Mouse (Mus musculus) adrenal gland, adult 8-10 months (tissue): ENCODE measurements around the gene Gm14597. TPM values are rescaled to one million over a fixed set of nuclear protein-coding genes. Genes with fewer than 3 reads are reported as not detected.
"Not testable (repeated sequence)": the region's sequence is repeated elsewhere in the genome, so short reads cannot be mapped to it uniquely, and the experiment has no call there.

Experiments
- DNase-seq: peaks from one replicate; pipeline ENCODE4 v3.0.0; 2022
- total RNA-seq, 4 experiments: library from RNA; stranded (reverse); gene quantifications; 2 replicates each; pipeline ENCODE4 v1.2.4; 2022

Gene Gm14597
- 1 to 10 TPM in 1 of 4 experiments, not detected in 3; 1.3 TPM for total RNA-seq

GRCm38 (mm10) chrX:53608879-53609278 lies at the start of gene Gm14597:
Gm14597 (minus strand) TSS chrX:53608979.
- DNase-seq: not testable (repeated sequence)

GRCm38 (mm10) chrX:53652917-53653316 lies 44.1 kb upstream of the Gm14597 start:
- DNase-seq: not testable (repeated sequence)

- no peak for DNase-seq
Observed at GRCm38 (mm10) chrX:53645885-53646284, 37.1 kb upstream of the Gm14597 start.

GRCm38 (mm10) chrX:53642980-53643961 lies 34.5 kb upstream of the Gm14597 start, which contains the start of gene Rtl8a:
Rtl8a (minus strand) TSS chrX:53643682.
- peak; percentile 83 for DNase-seq

GRCm38 (mm10) chrX:53642604-53642979 lies 33.8 kb upstream of the Gm14597 start:
- not testable (repeated sequence) for DNase-seq

- not testable (repeated sequence) for DNase-seq
Observed at GRCm38 (mm10) chrX:53638107-53638506, 29.3 kb upstream of the Gm14597 start.

GRCm38 (mm10) chrX:53611395-53611794 lies 2.6 kb upstream of the Gm14597 start:
- not testable (repeated sequence) for DNase-seq

GRCm38 (mm10) chrX:53610571-53610970 lies 1.8 kb upstream of the Gm14597 start:
- DNase-seq: peak; percentile 31

GRCm38 (mm10) chrX:53608122-53608813 lies 511 bp downstream of the Gm14597 start:
- DNase-seq: no peak

GRCm38 (mm10) chrX:53607242-53608121 lies 1.3 kb downstream of the Gm14597 start, which contains the start of gene Rtl8c:
Rtl8c (plus strand) TSS chrX:53608032.
- peak; percentile 55 for DNase-seq

- not testable (repeated sequence) for DNase-seq
Observed at GRCm38 (mm10) chrX:53606176-53606575, 2.6 kb downstream of the Gm14597 start.

GRCm38 (mm10) chrX:53599993-53600392 lies 8.8 kb downstream of the Gm14597 start:
- DNase-seq: peak; percentile 39

- not testable (repeated sequence) for DNase-seq
Observed at GRCm38 (mm10) chrX:53583404-53583803, 25.4 kb downstream of the Gm14597 start.

GRCm38 (mm10) chrX:53581407-53581806 lies 27.4 kb downstream of the Gm14597 start:
- DNase-seq: not testable (repeated sequence)

- no peak for DNase-seq
Observed at GRCm38 (mm10) chrX:53579311-53579710, 29.5 kb downstream of the Gm14597 start.

Other genes with a start within 250 kb of the Gm14597 start
- gene Mospd1, start 238.5 kb downstream of the Gm14597 start, total RNA-seq: 10 to 100 TPM; 16.2 to 21.2 (median 19.8) TPM
- not detected for gene Etd, start 174.1 kb downstream of the Gm14597 start, total RNA-seq
- gene Rtl8c, start 947 bp downstream of the Gm14597 start, total RNA-seq: 100 to 1,000 TPM; 141 to 228 (median 193) TPM
- gene Rtl8a, start 34.7 kb upstream of the Gm14597 start, total RNA-seq: 100 to 1,000 TPM; 177 to 219 (median 193) TPM
- 100 to 1,000 TPM in 3 of 4 experiments, 10 to 100 TPM in 1; 100.0 to 122 (median 105) TPM for gene Rtl8b, start 61.4 kb upstream of the Gm14597 start, total RNA-seq
- under 1 TPM in 3 of 4 experiments, not detected in 1; 0.27 to 0.52 (median 0.41) TPM for gene 4930502E18Rik, start 115.8 kb upstream of the Gm14597 start, total RNA-seq
- not detected for gene 1700013H16Rik, start 148.9 kb upstream of the Gm14597 start, total RNA-seq
- gene Zfp36l3, start 167.4 kb upstream of the Gm14597 start, total RNA-seq: not detected
- gene Xlr, start 188.7 kb upstream of the Gm14597 start, total RNA-seq: 1 to 10 TPM; 1.1 to 2.1 (median 1.2) TPM